Mouse (Mus musculus) adrenal gland, adult 2 months (tissue): ENCODE measurements at regions not wholly inside any gene's neighbourhood (a gene's known extent, or its start where the extent isn't known, plus 50 kb on each side); places are given as distances from the start of the nearest gene placed in this dataset.

Experiments used
- DNase-seq: peaks from one replicate; pipeline ENCODE4 v3.0.0; 2021

GRCm38 (mm10) chr4:24154418-24154817 is 341.8 kb upstream of the Mms22l start:
- peak; percentile 59 for DNase-seq

- no peak for DNase-seq
Observed at GRCm38 (mm10) chr4:24173750-24174149, 322.5 kb upstream of the Mms22l start.

- DNase-seq, result no peak
Observed at GRCm38 (mm10) chr4:24213262-24214036, 282.8 kb upstream of the Mms22l start.

- no peak for DNase-seq
Observed at GRCm38 (mm10) chr4:24214037-24214362, 282.3 kb upstream of the Mms22l start.

- DNase-seq, result no peak
Observed at GRCm38 (mm10) chr4:24218383-24218934, 277.8 kb upstream of the Mms22l start.

- DNase-seq, result no peak
Observed at GRCm38 (mm10) chr4:24219074-24219497, 277.2 kb upstream of the Mms22l start.

- DNase-seq, result no peak
Observed at GRCm38 (mm10) chr4:24219583-24219982, 276.7 kb upstream of the Mms22l start.

GRCm38 (mm10) chr4:24245124-24245523 is 251.1 kb upstream of the Mms22l start:
- DNase-seq, result no peak

GRCm38 (mm10) chr4:24248142-24249054 is 247.9 kb upstream of the Mms22l start:
- DNase-seq, result no peak

GRCm38 (mm10) chr4:24249243-24249970 is 246.8 kb upstream of the Mms22l start:
- DNase-seq, result no peak

- DNase-seq, result no peak
Observed at GRCm38 (mm10) chr4:24278154-24278553, 218.1 kb upstream of the Mms22l start.
